Mouse (Mus musculus) heart, embryonic 14.5 days (tissue): ENCODE data around the gene Pfkp. TPM values are rescaled to one million over a fixed set of nuclear protein-coding genes. Genes with fewer than 3 reads are reported as not detected.

Source experiments
- ATAC-seq: fragments of 200-750 bp; cut with Nextera tagmentation; 2 replicates; pipeline ENCODE4 v1.8.0; 2017; ENCODE audit warnings: low read depth, moderate TSS enrichment; ENCODE audit not compliant: insufficient number of reproducible peaks, insufficient read depth, low FRiP score
- H3K27ac ChIP-seq, 2 experiments: fragments of 200-500 bp in 1 of 2; fragments of 300-500 bp in 1 of 2; sonication (generic) in 1 of 2; replicated peaks in 1 of 2; 2 replicates each; pipeline ENCODE4 v1.5.1; 2012 to 2014; ENCODE audit warnings: low read depth in 2 of 2, low read length in 2 of 2, control low read depth in 1 of 2, mild to moderate bottlenecking in 1 of 2, mixed read lengths in 1 of 2; ENCODE audit not compliant: control insufficient read depth in 1 of 2, insufficient read depth in 1 of 2
- H3K27me3 ChIP-seq: fragments of 300-500 bp; sonication (generic); 2 replicates; pipeline ENCODE4 v1.6.1; 2014; ENCODE audit warnings: mild to moderate bottlenecking, low read length, control low read depth; ENCODE audit not compliant: control insufficient read depth, insufficient read depth
- H3K36me3 ChIP-seq: fragments of 300-500 bp; sonication (generic); 2 replicates; pipeline ENCODE4 v1.6.1; 2014; ENCODE audit warnings: mild to moderate bottlenecking, control low read depth, low read length, mixed read lengths; ENCODE audit not compliant: control insufficient read depth, insufficient read depth
- H3K4me1 ChIP-seq, 2 experiments: fragments of 200-500 bp in 1 of 2; fragments of 300-500 bp in 1 of 2; sonication (generic) in 1 of 2; 2 replicates each; pipeline ENCODE4 v1.6.1; 2012 to 2014; ENCODE audit warnings: low read length in 2 of 2, control low read depth in 1 of 2, mixed read lengths in 1 of 2; ENCODE audit not compliant: control insufficient read depth in 2 of 2, insufficient read depth in 2 of 2
- H3K4me2 ChIP-seq: fragments of 300-500 bp; sonication (generic); 2 replicates; pipeline ENCODE4 v1.6.1; 2014; ENCODE audit warnings: mild to moderate bottlenecking, low read length
- H3K4me3 ChIP-seq, 2 experiments: fragments of 200-500 bp in 1 of 2; fragments of 300-500 bp in 1 of 2; sonication (generic) in 1 of 2; 2 replicates each; pipeline ENCODE4 v1.5.1; 2012 to 2014; ENCODE audit warnings: low read length in 2 of 2, mild to moderate bottlenecking in 2 of 2, control low read depth in 1 of 2, low read depth in 1 of 2, moderate library complexity in 1 of 2; ENCODE audit not compliant: control insufficient read depth in 1 of 2, insufficient read depth in 1 of 2
- H3K9ac ChIP-seq: fragments of 300-500 bp; sonication (generic); 2 replicates; pipeline ENCODE4 v1.6.1; 2014; ENCODE audit warnings: mild to moderate bottlenecking, low read length
- H3K9me3 ChIP-seq: fragments of 300-500 bp; sonication (generic); 2 replicates; pipeline ENCODE4 v1.6.1; 2016; ENCODE audit warnings: low read length, control low read depth; ENCODE audit not compliant: control insufficient read depth
- WGBS: fragments of 180-500 bp; shearing (Covaris S2); extraction: QIAGEN DNeasy Blood & Tissue Kit; methylation state at CpG from one replicate; pipeline ENCODE4 v1.1.7; 2014; 5-methylcytosine and 5-hydroxymethylcytosine counted together
- polyA plus RNA-seq: library from polyadenylated mRNA; unstranded; fragments of >200 nt; fragmentation: Nextera tagmentation; extraction: Ambion mirVana; gene quantifications from 2 replicates; pipeline ENCODE4 v1.2.1, GENCODE M21; 2014

Pfkp gene
- polyA plus RNA-seq, 1 experiment from 2014 or later = 187 TPM

GRCm38 (mm10) chr13:6659314-6659713 is 10.7 kb upstream of the Pfkp start:
- H3K4me2 ChIP-seq = no peak overlapping the region
- peaks cover 0 to 10% of the 10 kb centered on the region in 2 experiments; a peak in 2 of 4 replicates for H3K4me1 ChIP-seq
- ATAC-seq = no peak
- no peaks in the 10 kb centered on the region for H3K27me3 ChIP-seq
- 71% methylated on average over 6 of the region's 6 CpGs for WGBS
- no peaks in the 10 kb centered on the region for H3K9me3 ChIP-seq
- H3K4me3 ChIP-seq = no peak overlapping the region
- no peak overlapping the region for H3K9ac ChIP-seq
- H3K27ac ChIP-seq = no peak overlapping the region
- H3K36me3 ChIP-seq = no peaks in the 10 kb centered on the region

- Histone ChIP-seq H3K9me3 (no peaks in the 10 kb centered on the region), H3K36me3 (no peaks in the 10 kb centered on the region), H3K9ac (no peak overlapping the region), H3K27ac (no peak overlapping the region), H3K27me3 (no peaks in the 10 kb centered on the region), H3K4me2 (no peak overlapping the region), H3K4me1 (peaks cover 0 to 10% of the 10 kb centered on the region in 2 experiments; a peak in 2 of 4 replicates), H3K4me3 (no peak overlapping the region)
- 43% methylated on average over 2 of the region's 2 CpGs for WGBS
- no peak for ATAC-seq
Measured at GRCm38 (mm10) chr13:6657300-6657699, 8.7 kb upstream of the Pfkp start.

- peaks cover 7% of the 10 kb centered on the region; the same call in 1 of the 2 replicates for H3K36me3 ChIP-seq
- H3K9ac ChIP-seq = no peak overlapping the region
- H3K9me3 ChIP-seq = no peaks in the 10 kb centered on the region
- H3K27me3 ChIP-seq = no peaks in the 10 kb centered on the region
- ATAC-seq = no peak
- no peak overlapping the region for H3K27ac ChIP-seq
- H3K4me3 ChIP-seq = no peak overlapping the region
- 72% methylated on average over 3 of the region's 3 CpGs for WGBS
- peaks cover 0 to 8% of the 10 kb centered on the region in 2 experiments; a peak in 3 of 4 replicates for H3K4me1 ChIP-seq
- H3K4me2 ChIP-seq = no peak overlapping the region
Measured at GRCm38 (mm10) chr13:6649542-6649941, 965 bp upstream of the Pfkp start.

DNA sequence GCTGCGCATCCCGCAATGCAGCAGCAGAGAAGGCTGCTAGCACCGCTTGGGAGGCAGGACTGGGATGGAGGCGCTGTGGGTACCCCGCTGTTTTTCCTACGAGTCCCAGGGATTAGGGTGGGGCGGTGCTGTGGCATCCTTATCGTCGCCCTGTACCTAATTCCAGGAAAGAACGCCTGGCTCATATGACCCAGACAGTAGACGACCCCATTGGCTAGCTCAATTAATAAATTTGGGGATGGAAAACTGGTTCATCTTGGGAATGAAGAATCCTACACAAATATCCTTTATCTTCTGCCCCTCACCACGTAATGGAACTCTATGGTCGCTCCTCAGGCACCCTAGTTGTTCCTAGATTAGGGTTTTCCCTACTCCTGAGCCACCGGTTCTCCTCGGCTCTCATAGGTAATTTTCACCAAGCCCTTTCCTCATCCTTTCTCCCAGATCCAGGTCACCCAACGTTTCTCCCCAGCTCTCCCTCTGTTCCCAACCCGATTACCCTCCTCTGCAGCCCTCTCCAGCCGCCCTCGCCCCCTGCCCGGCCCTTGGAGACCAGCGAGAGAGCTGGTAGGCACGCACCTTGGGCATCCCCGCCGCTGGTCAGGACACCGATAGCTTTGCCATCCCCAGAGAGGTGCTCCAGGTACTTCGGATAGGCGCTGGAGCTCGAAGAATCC is 447 bp downstream of the Pfkp start:
- Histone ChIP-seq H3K27ac (peak overlapping the region; percentile 96 to 97), H3K4me3 (peak overlapping the region; percentile 74 to 78), H3K4me2 (peak overlapping the region; percentile 98), H3K9ac (peak overlapping the region; percentile 92), H3K36me3 (peaks cover 9% of the 10 kb centered on the region; the same call in 1 of the 2 replicates), H3K4me1 (peaks cover 0 to 11% of the 10 kb centered on the region in 2 experiments; a peak in 3 of 4 replicates), H3K27me3 (no peaks in the 10 kb centered on the region), H3K9me3 (no peaks in the 10 kb centered on the region)
- peak; percentile 47; the same call in 1 of the 2 replicates for ATAC-seq
- WGBS = under 1% methylated on average over 28 of the region's 28 CpGs

DNA sequence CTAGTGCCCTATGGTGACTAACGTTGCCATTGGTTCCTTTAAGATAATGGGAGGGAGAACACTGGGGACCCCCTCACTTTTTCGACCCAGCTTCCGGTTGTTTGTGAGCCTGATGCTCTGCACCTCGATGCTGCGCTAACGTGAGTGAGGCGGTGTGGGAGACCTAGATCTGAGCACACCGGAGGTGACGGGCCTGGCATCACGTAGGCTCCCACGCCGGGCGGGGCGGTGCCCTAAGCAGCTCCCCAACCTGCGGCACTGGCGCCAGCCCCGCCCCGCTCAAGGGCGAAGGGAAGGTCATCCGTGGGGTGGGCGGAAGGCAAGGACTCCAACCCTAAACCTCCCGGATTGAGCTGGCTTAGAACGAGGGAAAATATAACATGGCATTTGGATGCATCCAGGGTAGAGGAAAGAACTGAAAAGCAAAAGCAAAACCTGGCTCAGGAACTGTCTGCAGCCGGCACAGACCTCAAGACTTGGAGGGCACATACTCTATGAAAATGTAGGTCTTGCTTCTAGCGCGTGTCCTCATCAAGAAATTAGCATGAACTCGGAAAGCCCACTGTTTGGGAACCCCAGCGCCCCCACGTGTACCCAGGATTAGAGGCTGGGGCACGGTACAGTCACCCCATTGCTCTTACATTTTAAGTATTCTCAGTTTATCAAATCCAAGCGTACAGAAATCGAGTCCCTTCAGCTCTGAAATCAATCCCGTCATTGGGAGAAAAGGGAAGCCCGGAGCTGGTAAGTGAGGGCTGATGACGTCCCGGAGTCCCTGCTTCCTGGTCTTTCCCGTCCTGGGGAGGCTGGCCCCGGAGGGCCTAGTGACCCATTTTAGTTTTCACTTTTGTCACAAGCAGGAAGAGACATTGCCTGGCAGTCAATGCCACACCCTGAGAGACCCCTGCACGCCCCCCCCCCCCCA is 1.2 kb downstream of the Pfkp start:
- peak overlapping the region; percentile 98 for H3K4me2 ChIP-seq
- no peaks in the 10 kb centered on the region for H3K9me3 ChIP-seq
- H3K9ac ChIP-seq = peak overlapping the region; percentile 92
- under 1% methylated on average over 39 of the region's 39 CpGs for WGBS
- H3K27ac ChIP-seq = peak overlapping the region; percentile 96 to 97
- peak overlapping the region; percentile 74 to 78 for H3K4me3 ChIP-seq
- H3K27me3 ChIP-seq = no peaks in the 10 kb centered on the region
- H3K4me1 ChIP-seq = peaks cover 2 to 17% of the 10 kb centered on the region in 2 experiments; a peak in 3 of 4 replicates
- ATAC-seq = peak; percentile 67
- H3K36me3 ChIP-seq = peaks cover 13% of the 10 kb centered on the region

- H3K27me3 ChIP-seq = no peaks in the 10 kb centered on the region
- H3K4me2 ChIP-seq = peak overlapping the region; percentile 98
- H3K27ac ChIP-seq = peak overlapping the region; percentile 96 to 97
- ATAC-seq = no peak
- H3K9ac ChIP-seq = peak overlapping the region; percentile 92
- H3K4me3 ChIP-seq = peak overlapping the region; percentile 74 to 78
- peaks cover 13% of the 10 kb centered on the region for H3K36me3 ChIP-seq
- 25% methylated on average over 3 of the region's 3 CpGs for WGBS
- H3K4me1 ChIP-seq = peaks cover 2 to 17% of the 10 kb centered on the region in 2 experiments; a peak in 3 of 4 replicates
- no peaks in the 10 kb centered on the region for H3K9me3 ChIP-seq
Measured at GRCm38 (mm10) chr13:6646674-6647066, 1.9 kb downstream of the Pfkp start.

- WGBS = 32% methylated on average over 2 of the region's 2 CpGs
- peaks cover 2 to 17% of the 10 kb centered on the region in 2 experiments; a peak in 3 of 4 replicates for H3K4me1 ChIP-seq
- H3K27ac ChIP-seq = peak overlapping the region; percentile 19 to 96; a peak in 2 of 4 replicates
Measured at GRCm38 (mm10) chr13:6646266-6646665, 2.3 kb downstream of the Pfkp start.

More at GRCm38 (mm10) chr13:6646266-6646665, 2.3 kb downstream of the Pfkp start:
- H3K36me3 ChIP-seq = peaks cover 13% of the 10 kb centered on the region
- ATAC-seq = no peak
- peak overlapping the region; percentile 9 to 78; a peak in 3 of 4 replicates for H3K4me3 ChIP-seq
- peak overlapping the region; percentile 92 for H3K9ac ChIP-seq
- peak overlapping the region; percentile 98 for H3K4me2 ChIP-seq
- no peaks in the 10 kb centered on the region for H3K9me3 ChIP-seq
- H3K27me3 ChIP-seq = no peaks in the 10 kb centered on the region
